Mouse (Mus musculus) lung, adult 2 months (tissue): ENCODE data around the gene Fat3. TPM values are rescaled to one million over a fixed set of nuclear protein-coding genes. Genes with fewer than 3 reads are reported as not detected.

Experiments used
- DNase-seq: peaks from one replicate; pipeline ENCODE4 v3.0.0; 2022
- H3K4me1 ChIP-seq: fragments of 200-500 bp; 2 replicates; pipeline ENCODE4 v1.6.1; 2011; ENCODE audit warnings: low read length; ENCODE audit not compliant: control insufficient read depth, insufficient read depth
- H3K4me3 ChIP-seq: fragments of 200-500 bp; replicated peaks from 2 replicates; pipeline ENCODE3; 2011; ENCODE audit warnings: low read depth, mild to moderate bottlenecking, control low read depth, low read length; ENCODE audit errors: extremely low read depth
- CTCF ChIP-seq: fragments of 200-500 bp; IDR thresholded peaks from 2 replicates; pipeline ENCODE4 v1.5.1; 2011; ENCODE audit warnings: mild to moderate bottlenecking, low read length, control low read depth; ENCODE audit not compliant: insufficient read depth
- POLR2A ChIP-seq: fragments of 200-500 bp; IDR thresholded peaks from 2 replicates; pipeline ENCODE4 v1.6.1; 2011; ENCODE audit warnings: low read depth, mild to moderate bottlenecking, control low read depth, low read length, borderline replicate concordance; ENCODE audit errors: extremely low read depth
- WGBS: fragments of 180-500 bp; shearing (Covaris S2); methylation state at CpG from one replicate; pipeline ENCODE4 v1.1.7; 2018; 5-methylcytosine and 5-hydroxymethylcytosine counted together
- polyA plus RNA-seq: library from polyadenylated mRNA; depleted of rRNA; stranded (reverse); fragments of >200 nt; gene quantifications from 2 replicates; pipeline ENCODE4 v1.2.3, GENCODE M21; 2012

Fat3 gene
- polyA plus RNA-seq, 1 experiment: 2.7 TPM

DNA sequence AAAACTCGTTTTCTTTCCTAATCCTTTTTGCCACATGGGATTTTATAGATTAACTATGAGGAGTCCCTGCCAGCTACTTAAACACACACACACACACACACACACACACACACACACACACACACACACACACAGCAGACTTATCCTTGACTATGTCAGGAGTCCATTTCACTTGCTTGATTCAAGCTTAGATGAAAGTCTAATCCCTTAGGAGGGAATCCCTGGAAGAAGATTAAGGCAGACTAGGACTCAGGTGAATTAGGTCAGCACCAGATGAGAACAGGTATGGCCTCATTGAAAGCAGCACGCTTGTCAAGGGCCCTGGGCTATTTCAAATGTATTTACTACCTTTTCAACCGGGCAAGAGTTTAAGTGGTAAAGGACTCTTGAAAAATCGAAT lies 553.0 kb downstream of the Fat3 start:
- DNase-seq: no peak
- H3K4me1 ChIP-seq: no peaks in the 10 kb centered on the region
- no peak for TF ChIP-seq CTCF
- no peak overlapping the region for H3K4me3 ChIP-seq
- WGBS: 60% methylated on average over 4 of the region's 4 CpGs

DNA sequence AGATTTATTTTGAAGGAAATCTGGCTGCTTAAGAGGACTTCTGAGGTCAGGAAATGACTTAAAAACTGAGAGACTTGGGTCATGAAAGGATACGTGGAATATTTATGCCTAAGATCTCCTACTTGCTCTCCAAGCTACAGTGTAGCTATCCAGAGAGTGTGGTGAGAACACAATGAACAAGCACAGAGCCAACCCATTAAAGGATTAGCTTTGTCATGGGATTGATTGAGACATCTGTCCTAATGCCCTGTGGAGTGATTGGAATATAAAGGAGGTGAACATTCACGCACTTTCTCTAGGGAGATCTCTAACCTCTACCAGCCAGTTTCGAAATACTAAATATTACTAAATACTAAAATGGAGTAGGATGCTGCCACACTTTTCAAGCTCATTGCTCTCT lies 556.9 kb downstream of the Fat3 start:
- no peak for TF ChIP-seq CTCF
- TF ChIP-seq POLR2A: no peak
- WGBS: 62% methylated on average over 3 of the region's 3 CpGs
- DNase-seq: no peak

DNA sequence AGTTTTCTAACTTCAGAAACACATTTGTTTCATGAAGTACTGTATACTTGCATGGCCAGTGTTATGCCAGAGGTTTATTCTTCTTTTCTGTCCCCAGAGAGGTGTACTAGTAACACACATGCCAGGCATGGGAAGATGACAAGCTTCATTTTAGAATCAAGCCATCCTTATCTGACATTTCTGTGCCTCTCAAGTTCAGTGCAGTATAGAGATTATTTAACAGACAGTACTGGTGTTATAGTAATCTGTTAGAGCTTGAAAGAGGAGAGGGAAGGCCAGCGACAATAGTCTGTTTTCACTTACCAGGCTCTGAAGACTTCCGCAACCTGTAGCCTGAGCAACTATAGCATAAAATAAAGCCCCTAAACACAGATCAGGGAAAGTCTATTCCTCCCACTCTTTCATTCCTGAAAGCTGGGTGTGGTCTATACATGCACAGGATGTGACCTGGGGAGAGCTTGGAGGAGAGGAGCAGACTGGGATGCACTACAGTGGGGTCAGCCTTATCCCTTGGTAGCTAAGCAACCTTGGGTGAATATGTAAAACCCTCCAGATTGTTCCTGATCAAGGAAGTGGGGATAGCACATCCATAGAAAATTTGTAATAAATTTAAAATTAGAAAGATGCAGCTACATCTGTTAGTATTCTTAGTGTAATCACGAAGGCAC lies 557.5 kb downstream of the Fat3 start:
- no peak overlapping the region for H3K4me3 ChIP-seq
- WGBS: 79% methylated on average over 3 of the region's 3 CpGs
- H3K4me1 ChIP-seq: no peaks in the 10 kb centered on the region
- DNase-seq: no peak
- TF ChIP-seq POLR2A (no peak), CTCF (no peak)

More for the DNA sequence above, 556.9 kb downstream of the Fat3 start:
- no peak overlapping the region for H3K4me3 ChIP-seq
- no peaks in the 10 kb centered on the region for H3K4me1 ChIP-seq

DNA sequence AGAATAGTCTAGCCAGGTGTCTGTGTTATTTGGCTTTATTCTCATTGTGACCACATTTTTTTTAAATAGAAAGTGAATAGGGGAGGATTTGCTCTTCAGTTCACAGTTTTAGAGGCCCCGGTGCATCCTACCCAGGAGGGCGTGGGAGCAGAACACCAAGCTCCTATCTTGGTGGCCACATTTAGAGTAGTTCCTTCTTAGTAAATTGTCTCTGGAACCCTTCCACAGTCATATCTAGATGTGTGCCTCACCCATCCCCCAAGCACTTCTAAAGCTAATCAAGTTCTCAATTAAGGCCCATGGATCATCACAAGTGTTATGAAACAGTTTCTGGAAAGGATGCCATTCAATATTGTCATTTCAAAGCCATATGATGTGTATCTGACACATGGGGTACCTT lies 559.3 kb downstream of the Fat3 start:
- no peak overlapping the region for H3K4me3 ChIP-seq
- TF ChIP-seq POLR2A (no peak), CTCF (no peak)
- 92% methylated on average over 2 of the region's 2 CpGs for WGBS
- H3K4me1 ChIP-seq: no peaks in the 10 kb centered on the region
- DNase-seq: no peak

DNA sequence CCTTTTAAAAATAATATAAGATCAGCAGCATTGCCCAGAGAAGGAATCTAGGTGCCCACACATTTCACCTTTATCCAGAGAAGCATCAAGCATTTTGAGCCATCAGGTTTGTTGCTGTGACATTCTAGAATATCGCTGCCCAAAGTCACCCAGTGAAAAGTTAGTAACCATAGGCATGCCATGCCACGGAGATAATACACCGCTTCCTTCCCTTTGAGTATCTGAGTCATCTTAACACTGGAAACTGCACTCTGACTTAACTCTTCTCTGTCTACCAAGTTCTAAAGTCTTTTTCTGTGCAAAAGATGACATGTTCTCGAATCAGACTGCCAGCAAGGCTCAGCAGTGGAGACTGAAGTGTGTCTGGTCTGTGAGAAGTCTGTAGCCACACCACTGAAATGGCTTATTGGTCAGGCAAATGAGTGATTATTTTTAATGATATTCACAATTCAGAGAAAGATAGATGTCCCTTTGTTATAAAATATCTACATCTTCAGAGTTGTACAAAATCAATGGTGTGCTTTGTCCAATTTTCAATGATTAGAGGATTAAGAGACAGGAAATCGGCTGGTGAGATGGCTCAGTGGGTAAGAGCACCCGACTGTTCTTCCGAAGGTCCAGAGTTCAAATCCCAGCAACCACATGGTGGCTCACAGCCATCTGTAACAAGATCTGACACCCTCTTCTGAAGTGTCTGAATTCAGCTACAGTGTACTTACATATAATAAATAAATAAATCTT lies 560.0 kb downstream of the Fat3 start:
- no peak for DNase-seq
- 71% methylated on average over 7 of the region's 7 CpGs for WGBS
- Histone ChIP-seq H3K4me1 (no peaks in the 10 kb centered on the region), H3K4me3 (no peak overlapping the region)
- TF ChIP-seq CTCF (no peak), POLR2A (no peak)

DNA sequence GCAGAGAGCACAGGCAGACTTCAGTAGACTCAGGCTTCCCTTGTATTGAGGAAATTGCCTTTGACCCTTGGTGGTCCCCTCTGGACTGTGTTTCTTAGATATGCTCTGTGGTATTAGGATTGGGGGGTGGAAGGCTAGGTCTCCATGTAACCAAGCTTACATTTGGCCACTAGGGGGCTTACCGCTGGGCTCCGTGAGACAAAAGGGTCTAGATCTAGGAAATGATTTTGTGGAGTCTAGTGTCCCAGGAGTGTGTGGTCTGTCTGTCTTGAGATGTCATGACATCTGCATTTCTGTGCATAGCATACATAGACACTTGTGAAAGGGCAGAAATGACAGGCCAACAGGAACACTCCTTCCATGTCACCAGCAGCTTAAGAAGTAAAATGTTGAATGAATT lies 561.5 kb downstream of the Fat3 start:
- no peaks in the 10 kb centered on the region for H3K4me1 ChIP-seq
- TF ChIP-seq POLR2A: no peak
- WGBS: 61% methylated on average over 2 of the region's 2 CpGs
- DNase-seq: no peak
- H3K4me3 ChIP-seq: no peak overlapping the region

DNA sequence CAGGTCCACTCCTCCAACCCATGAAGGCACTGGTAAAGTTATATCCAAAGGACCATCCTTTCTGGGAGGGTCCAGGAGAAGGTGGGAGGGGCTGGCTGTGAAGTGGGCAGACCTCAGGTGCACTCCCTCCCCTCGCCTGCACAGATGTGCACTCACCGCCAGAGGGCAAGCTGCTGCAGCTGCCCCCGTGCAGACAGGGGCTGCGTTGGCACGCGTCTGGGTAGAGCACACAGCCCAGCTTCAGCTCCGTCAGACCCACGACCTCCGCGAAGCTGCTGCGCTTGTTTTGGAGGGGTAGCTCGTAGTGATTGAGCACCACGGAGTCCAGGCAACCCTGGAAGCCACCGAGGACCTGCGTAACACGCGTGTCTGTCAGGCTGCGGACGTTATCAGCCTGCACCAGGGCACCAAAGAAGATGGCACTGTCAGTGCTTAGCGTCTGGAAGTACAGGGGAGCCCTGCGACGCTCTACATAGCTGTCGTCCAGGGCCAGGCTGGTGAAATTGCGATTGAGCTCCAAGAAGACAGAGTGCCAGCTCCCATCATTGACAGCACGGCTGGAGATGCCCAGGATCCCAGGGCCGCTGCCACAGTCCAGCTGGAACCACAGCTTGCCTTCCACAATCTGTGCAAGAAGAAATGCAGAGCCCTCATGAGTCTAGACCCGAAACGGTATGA lies 563.1 kb downstream of the Fat3 start:
- Histone ChIP-seq H3K4me1 (no peaks in the 10 kb centered on the region), H3K4me3 (no peak overlapping the region)
- WGBS: 79% methylated on average over 28 of the region's 28 CpGs
- TF ChIP-seq CTCF: no peak
- TF ChIP-seq POLR2A: no peak
- DNase-seq: no peak

DNA sequence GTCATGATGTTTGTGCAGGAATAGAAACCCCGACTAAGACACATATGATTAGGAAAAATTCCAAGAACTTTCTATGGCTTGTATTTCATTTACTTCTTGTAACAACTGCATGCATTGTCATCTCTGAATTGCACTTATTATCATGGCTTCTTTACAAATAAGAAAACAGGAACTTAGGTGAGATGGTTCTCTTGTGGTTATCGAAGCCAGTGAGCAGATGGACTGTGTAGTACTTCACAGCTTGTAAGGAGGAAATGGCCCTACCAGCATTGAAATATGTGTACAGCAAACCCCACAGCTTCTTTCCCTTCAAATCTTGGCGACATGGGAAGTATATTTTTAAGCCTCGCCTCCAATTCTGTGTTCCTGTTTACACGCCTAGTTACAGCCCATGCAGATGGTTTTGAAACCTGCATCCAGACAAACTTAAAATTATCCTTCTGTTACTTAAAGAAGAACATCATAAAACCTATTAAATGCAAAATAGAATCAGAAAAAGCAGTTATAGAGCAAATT lies 570.1 kb downstream of the Fat3 start:
- TF ChIP-seq CTCF: no peak
- TF ChIP-seq POLR2A: no peak
- no peak overlapping the region for H3K4me3 ChIP-seq
- H3K4me1 ChIP-seq: no peaks in the 10 kb centered on the region
- DNase-seq: no peak
- 73% methylated on average over 5 of the region's 5 CpGs for WGBS

DNA sequence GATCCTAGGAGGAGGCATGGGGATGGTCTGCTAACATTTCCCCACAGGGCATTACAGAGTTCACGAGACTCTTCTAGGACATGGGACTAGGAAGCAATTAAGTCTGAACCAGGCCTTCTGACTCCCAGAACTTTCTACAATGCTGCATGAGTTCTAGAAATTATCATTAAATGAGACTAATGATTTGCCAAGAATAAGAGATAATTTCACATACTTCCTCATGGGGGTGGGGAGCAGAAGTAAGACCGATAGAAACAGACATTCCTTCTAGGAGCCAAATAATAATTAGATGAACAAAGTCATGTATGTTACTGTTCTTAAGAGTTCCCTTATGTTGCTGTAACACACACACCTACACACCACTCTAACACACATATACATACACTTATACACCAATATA lies 572.8 kb downstream of the Fat3 start:
- TF ChIP-seq POLR2A: no peak
- TF ChIP-seq CTCF: no peak
- Histone ChIP-seq H3K4me1 (no peaks in the 10 kb centered on the region), H3K4me3 (no peak overlapping the region)
- DNase-seq: no peak
- WGBS: 80% methylated on average over 2 of the region's 2 CpGs
